Mouse (Mus musculus) frontal cortex, adult (tissue): ENCODE data around the gene Cxcr1.
A peak's percentile ranks its signal among the peaks of the same experiment; 100 is the strongest.
"Not testable (repeated sequence)": the region's sequence is repeated elsewhere in the genome, so short reads cannot be mapped to it uniquely, and the experiment has no call there.

Experiments used
- ATAC-seq: cut with Nextera tagmentation; 2 replicates; pipeline ENCODE4 v1.9.2; 2017; ENCODE audit warnings: mild to moderate bottlenecking, moderate library complexity, mixed read lengths; ENCODE audit not compliant: low TSS enrichment

Cxcr1 gene

GRCm38 (mm10) chr1:74196621-74197419 lies 2.4 kb upstream of the Cxcr1 start:
- ATAC-seq, result no peak

- ATAC-seq, result no peak
These were observed 1.5 kb upstream of the Cxcr1 start for GRCm38 (mm10) chr1:74195961-74196360.

GRCm38 (mm10) chr1:74192711-74193110 lies 1.7 kb downstream of the Cxcr1 start:
- no peak for ATAC-seq

GRCm38 (mm10) chr1:74190471-74190870 lies 4.0 kb downstream of the Cxcr1 start:
- ATAC-seq, result no peak

- ATAC-seq, result no peak
These were observed 11.4 kb downstream of the Cxcr1 start for GRCm38 (mm10) chr1:74183006-74183405.

- ATAC-seq, result no peak
These were observed 13.0 kb downstream of the Cxcr1 start for GRCm38 (mm10) chr1:74181462-74181861.

GRCm38 (mm10) chr1:74179624-74180408 lies 14.6 kb downstream of the Cxcr1 start:
- no peak for ATAC-seq

- ATAC-seq, result no peak
These were observed 15.8 kb downstream of the Cxcr1 start for GRCm38 (mm10) chr1:74178618-74179017.

GRCm38 (mm10) chr1:74175731-74176130 lies 18.7 kb downstream of the Cxcr1 start:
- no peak for ATAC-seq

GRCm38 (mm10) chr1:74172722-74173121 lies 21.7 kb downstream of the Cxcr1 start:
- ATAC-seq, result no peak

GRCm38 (mm10) chr1:74169721-74170120 lies 24.7 kb downstream of the Cxcr1 start:
- no peak for ATAC-seq

- no peak for ATAC-seq
These were observed 27.3 kb downstream of the Cxcr1 start for GRCm38 (mm10) chr1:74167136-74167535.

GRCm38 (mm10) chr1:74160036-74160435 lies 34.4 kb downstream of the Cxcr1 start:
- ATAC-seq, result no peak

- ATAC-seq, result not testable (repeated sequence)
These were observed 34.8 kb downstream of the Cxcr1 start for GRCm38 (mm10) chr1:74159613-74160012.

- ATAC-seq, result no peak
These were observed 38.0 kb downstream of the Cxcr1 start for GRCm38 (mm10) chr1:74156381-74156910.

GRCm38 (mm10) chr1:74155435-74156012 lies 38.9 kb downstream of the Cxcr1 start:
- ATAC-seq, result no peak

- no peak for ATAC-seq
These were observed 40.8 kb downstream of the Cxcr1 start, which contains the start of gene Cxcr2 for GRCm38 (mm10) chr1:74153461-74154184. Gene Cxcr2 (plus strand): TSS chr1:74153989.

- ATAC-seq, result peak; percentile 77
These were observed 43.3 kb downstream of the Cxcr1 start for GRCm38 (mm10) chr1:74151091-74151490.

GRCm38 (mm10) chr1:74150101-74150500 lies 44.3 kb downstream of the Cxcr1 start:
- ATAC-seq, result 0 out of 2 replicates have a peak, but pooled peaks have one; percentile 31

GRCm38 (mm10) chr1:74149106-74149885 lies 45.1 kb downstream of the Cxcr1 start:
- ATAC-seq, result no peak
